Mouse (Mus musculus): ENCODE results near the gene Nppb. TPM values are rescaled to one million over a fixed set of nuclear protein-coding genes. Genes with fewer than 3 reads are reported as not detected.
A peak's percentile ranks its signal among the peaks of the same experiment; 100 is the strongest.

Nppb gene
- polyA plus RNA-seq, 1 experiment = not detected

- H3K4me3 ChIP-seq (ENCODE audit: insufficient read depth, low read depth, low read length) = no peak overlapping the region
- no peak for TF ChIP-seq CTCF (conservative IDR thresholded peaks at IDR 0.05; ENCODE audit: insufficient read depth, insufficient read length, low read depth, low read length)
- TF ChIP-seq POLR2A (IDR thresholded peaks at IDR 0.05; ENCODE audit: low read depth, low read length) = no peak
Observed at GRCm38 (mm10) chr4:147940111-147940510, 45.5 kb upstream of the Nppb start.

GRCm38 (mm10) chr4:147940576-147941044 lies 45.0 kb upstream of the Nppb start, which contains the start of gene 2510039O18Rik:
Gene 2510039O18Rik (plus strand): TSS chr4:147940895.
- Histone ChIP-seq H3K36me3 (ENCODE audit: control insufficient read depth, insufficient read depth, low read length) (peaks cover 10% of the 10 kb centered on the region), H3K4me3 (ENCODE audit: insufficient read depth, low read depth, low read length) (peak within 1 kb of the TSS; percentile 82), H3K27me3 (replicated peaks; ENCODE audit: control insufficient read depth, insufficient read depth, low read length) (no peaks in the 10 kb centered on the region), H3K27ac (ENCODE audit: insufficient read depth, low read depth, low read length) (peak within 1 kb of the TSS; percentile 49), H3K4me1 (ENCODE audit: control insufficient read depth, insufficient read depth, low read length) (peaks cover 25% of the 10 kb centered on the region)
- TF ChIP-seq POLR2A (IDR thresholded peaks at IDR 0.05; ENCODE audit: low read depth, low read length) = peak; percentile 70
- TF ChIP-seq CTCF (conservative IDR thresholded peaks at IDR 0.05; ENCODE audit: insufficient read depth, insufficient read length, low read depth, low read length) = no peak
- 2% methylated on average over 31 of the region's 35 CpGs for WGBS
- peak; percentile 92 for DNase-seq

More at GRCm38 (mm10) chr4:147940111-147940510, 45.5 kb upstream of the Nppb start:
- Histone ChIP-seq H3K36me3 (ENCODE audit: control insufficient read depth, insufficient read depth, low read length) (peaks cover 7% of the 10 kb centered on the region), H3K27me3 (replicated peaks; ENCODE audit: control insufficient read depth, insufficient read depth, low read length) (no peaks in the 10 kb centered on the region), H3K27ac (ENCODE audit: insufficient read depth, low read depth, low read length) (peak overlapping the region; percentile 49; the same call in 1 of the 2 replicates), H3K4me1 (ENCODE audit: control insufficient read depth, insufficient read depth, low read length) (peaks cover 25% of the 10 kb centered on the region)
- WGBS = 26% methylated on average over 9 of the region's 9 CpGs
- DNase-seq = no peak

GRCm38 (mm10) chr4:147941045-147942020 lies 44.3 kb upstream of the Nppb start:
- no peak for TF ChIP-seq CTCF (conservative IDR thresholded peaks at IDR 0.05; ENCODE audit: insufficient read depth, insufficient read length, low read depth, low read length)
- TF ChIP-seq POLR2A (IDR thresholded peaks at IDR 0.05; ENCODE audit: low read depth, low read length) = no peak
- Histone ChIP-seq H3K27me3 (replicated peaks; ENCODE audit: control insufficient read depth, insufficient read depth, low read length) (no peaks in the 10 kb centered on the region), H3K4me1 (ENCODE audit: control insufficient read depth, insufficient read depth, low read length) (peaks cover 25% of the 10 kb centered on the region), H3K27ac (ENCODE audit: insufficient read depth, low read depth, low read length) (peak overlapping the region; percentile 21; the same call in 1 of the 2 replicates), H3K36me3 (ENCODE audit: control insufficient read depth, insufficient read depth, low read length) (peaks cover 10% of the 10 kb centered on the region), H3K4me3 (ENCODE audit: insufficient read depth, low read depth, low read length) (peak overlapping the region; percentile 82)
- 3% methylated on average over 86 of the region's 88 CpGs for WGBS
- peak; percentile 45 for DNase-seq

- no peak overlapping the region for H3K4me3 ChIP-seq (ENCODE audit: insufficient read depth, low read depth, low read length)
- peaks cover 25% of the 10 kb centered on the region for H3K4me1 ChIP-seq (ENCODE audit: control insufficient read depth, insufficient read depth, low read length)
- 50% methylated on average over 1 of the region's 1 CpGs for WGBS
- no peak overlapping the region for H3K27ac ChIP-seq (ENCODE audit: insufficient read depth, low read depth, low read length)
- no peak for TF ChIP-seq CTCF (conservative IDR thresholded peaks at IDR 0.05; ENCODE audit: insufficient read depth, insufficient read length, low read depth, low read length)
- no peak for TF ChIP-seq POLR2A (IDR thresholded peaks at IDR 0.05; ENCODE audit: low read depth, low read length)
- no peaks in the 10 kb centered on the region for H3K27me3 ChIP-seq (replicated peaks; ENCODE audit: control insufficient read depth, insufficient read depth, low read length)
- peak; percentile 75 for DNase-seq
- H3K36me3 ChIP-seq (ENCODE audit: control insufficient read depth, insufficient read depth, low read length) = peaks cover 10% of the 10 kb centered on the region
Observed at GRCm38 (mm10) chr4:147943005-147943404, 42.6 kb upstream of the Nppb start.

- DNase-seq = no peak
- Histone ChIP-seq H3K27ac (ENCODE audit: insufficient read depth, low read depth, low read length) (no peak overlapping the region), H3K27me3 (replicated peaks; ENCODE audit: control insufficient read depth, insufficient read depth, low read length) (no peaks in the 10 kb centered on the region), H3K4me3 (ENCODE audit: insufficient read depth, low read depth, low read length) (no peak overlapping the region), H3K4me1 (ENCODE audit: control insufficient read depth, insufficient read depth, low read length) (peaks cover 2% of the 10 kb centered on the region; the same call in 1 of the 2 replicates), H3K36me3 (ENCODE audit: control insufficient read depth, insufficient read depth, low read length) (peaks cover 10% of the 10 kb centered on the region)
- TF ChIP-seq CTCF (conservative IDR thresholded peaks at IDR 0.05; ENCODE audit: insufficient read depth, insufficient read length, low read depth, low read length) = no peak
- no peak for TF ChIP-seq POLR2A (IDR thresholded peaks at IDR 0.05; ENCODE audit: low read depth, low read length)
- WGBS = 56% methylated on average over 2 of the region's 2 CpGs
Observed at GRCm38 (mm10) chr4:147947511-147947910, 38.1 kb upstream of the Nppb start.

GRCm38 (mm10) chr4:147953590-147953989 lies 32.0 kb upstream of the Nppb start:
- DNase-seq = peak; percentile 63
- TF ChIP-seq POLR2A (IDR thresholded peaks at IDR 0.05; ENCODE audit: low read depth, low read length) (no peak), CTCF (conservative IDR thresholded peaks at IDR 0.05; ENCODE audit: insufficient read depth, insufficient read length, low read depth, low read length) (peak; percentile 50)
- 8% methylated on average over 4 of the region's 4 CpGs for WGBS
- no peak overlapping the region for H3K27ac ChIP-seq (ENCODE audit: insufficient read depth, low read depth, low read length)
- H3K4me1 ChIP-seq (ENCODE audit: control insufficient read depth, insufficient read depth, low read length) = no peaks in the 10 kb centered on the region
- H3K27me3 ChIP-seq (replicated peaks; ENCODE audit: control insufficient read depth, insufficient read depth, low read length) = no peaks in the 10 kb centered on the region
- no peaks in the 10 kb centered on the region for H3K36me3 ChIP-seq (ENCODE audit: control insufficient read depth, insufficient read depth, low read length)
- H3K4me3 ChIP-seq (ENCODE audit: insufficient read depth, low read depth, low read length) = no peak overlapping the region

GRCm38 (mm10) chr4:147957141-147957540 lies 28.4 kb upstream of the Nppb start:
- TF ChIP-seq POLR2A (IDR thresholded peaks at IDR 0.05; ENCODE audit: low read depth, low read length) (no peak), CTCF (conservative IDR thresholded peaks at IDR 0.05; ENCODE audit: insufficient read depth, insufficient read length, low read depth, low read length) (no peak)
- H3K36me3 ChIP-seq (ENCODE audit: control insufficient read depth, insufficient read depth, low read length) = no peaks in the 10 kb centered on the region
- no peak overlapping the region for H3K4me3 ChIP-seq (ENCODE audit: insufficient read depth, low read depth, low read length)
- no peaks in the 10 kb centered on the region for H3K27me3 ChIP-seq (replicated peaks; ENCODE audit: control insufficient read depth, insufficient read depth, low read length)
- WGBS = 38% methylated on average over 11 of the region's 11 CpGs
- no peak for DNase-seq
- H3K4me1 ChIP-seq (ENCODE audit: control insufficient read depth, insufficient read depth, low read length) = no peaks in the 10 kb centered on the region
- H3K27ac ChIP-seq (ENCODE audit: insufficient read depth, low read depth, low read length) = no peak overlapping the region

Measured in kidney, adult 2 months (tissue).